Mouse (Mus musculus) kidney, adult 18-20 months (tissue): ENCODE data around the gene 0610030E20Rik.

Source experiments
- DNase-seq: peaks from one replicate; pipeline ENCODE4 v3.0.0; 2021

0610030E20Rik gene

DNA sequence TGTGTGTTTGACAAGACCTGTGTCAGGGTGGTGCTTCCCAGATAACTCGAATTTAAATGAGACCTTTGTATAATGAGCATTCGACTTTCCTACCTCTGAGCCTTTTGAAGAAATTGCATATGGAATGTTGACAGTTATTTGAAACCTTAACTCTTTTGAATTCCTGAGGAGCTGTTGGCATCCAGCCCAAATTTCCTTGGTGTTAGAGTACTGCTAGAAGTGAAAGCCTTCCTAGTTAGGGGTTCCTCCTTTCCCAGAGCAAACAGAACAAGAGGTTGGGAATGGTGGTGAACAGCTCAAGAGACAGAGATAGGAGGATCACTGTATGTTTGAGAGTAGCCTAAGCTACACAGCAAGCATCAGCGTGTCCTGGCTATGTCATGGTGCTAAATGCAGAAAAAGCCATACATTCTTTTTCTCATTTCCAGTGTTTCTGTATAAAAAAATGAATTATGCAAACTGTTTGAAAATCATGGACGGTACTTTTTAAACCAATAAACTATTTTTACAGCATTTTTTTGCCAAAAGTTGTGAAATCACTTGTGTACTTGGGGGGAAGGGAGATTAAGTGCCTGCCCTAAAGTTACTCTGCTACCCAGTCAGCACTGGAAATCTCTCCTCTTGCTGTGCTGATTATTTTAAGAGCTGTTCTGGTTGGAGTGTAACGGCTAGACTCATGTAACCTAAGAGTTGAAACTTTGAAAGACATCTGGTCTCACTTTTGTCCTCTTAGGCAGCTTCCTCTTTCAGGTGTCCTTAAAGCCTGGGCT lies 5.7 kb downstream of the 0610030E20Rik start:
- no peak for DNase-seq

DNA sequence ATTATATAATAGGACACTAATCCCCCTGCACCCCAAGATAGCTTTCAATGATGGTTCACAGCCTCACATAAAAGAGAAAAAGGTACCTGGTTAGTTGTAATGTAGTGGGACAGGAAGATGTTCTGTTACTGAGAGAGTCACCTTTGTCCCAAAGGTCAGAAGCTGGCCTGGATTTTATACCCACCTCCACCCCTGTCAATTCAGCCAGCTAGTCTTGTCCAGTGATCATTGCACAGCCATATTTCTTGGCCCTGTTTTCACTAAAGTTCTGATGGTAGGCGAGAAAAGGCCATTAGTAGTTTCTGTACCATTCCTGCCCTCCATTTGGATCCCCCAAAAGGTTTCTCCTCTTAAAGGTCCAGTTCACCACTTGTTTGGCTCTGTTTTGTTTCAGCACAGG lies 6.9 kb downstream of the 0610030E20Rik start:
- no peak for DNase-seq

DNA sequence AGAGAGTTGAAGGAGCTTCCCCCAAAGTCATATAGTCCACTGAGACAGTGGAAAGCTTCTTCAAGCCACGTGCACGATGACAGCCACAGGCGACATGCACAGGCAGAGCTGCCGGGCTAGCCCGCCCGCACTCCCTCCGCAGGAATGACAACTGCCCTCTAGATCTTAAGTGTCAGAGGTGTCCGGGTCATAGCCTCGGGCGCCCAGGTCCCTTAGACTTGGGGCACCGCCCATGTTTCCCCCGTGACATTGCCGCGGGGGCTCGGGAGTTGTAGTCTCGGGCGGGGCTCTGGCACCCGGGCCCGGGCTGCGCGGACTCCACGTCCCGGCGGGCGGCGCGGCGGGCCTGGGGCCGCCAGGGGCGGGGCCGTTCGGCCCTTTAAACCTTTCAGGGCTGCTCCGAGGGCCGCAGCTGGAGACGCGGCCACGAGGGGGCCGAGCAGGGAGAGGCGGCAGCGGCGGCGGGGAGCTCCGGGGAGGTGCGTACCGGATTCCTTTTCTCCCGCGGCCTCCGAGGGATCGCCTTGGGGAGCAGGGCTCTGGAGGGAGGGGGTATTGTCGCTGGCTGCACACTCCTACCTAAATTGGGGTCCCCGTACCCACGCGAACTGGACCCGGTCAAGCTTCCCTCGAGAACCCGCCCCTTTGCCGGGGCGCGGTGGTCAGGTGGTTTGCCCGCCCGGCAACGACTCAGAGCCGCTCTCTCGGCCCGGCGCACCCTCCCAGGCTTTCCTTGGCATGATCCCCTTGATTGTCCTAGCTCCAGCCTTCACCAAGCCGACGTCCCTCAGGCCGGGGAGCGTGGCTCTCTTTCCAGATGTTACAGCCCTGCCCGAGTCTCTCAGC lies 8.2 kb downstream of the 0610030E20Rik start, which contains the start of gene Tmem150a:
Gene Tmem150a, plus strand, starts transcription at position 382 of the 846 bp plus-strand sequence.
- peak; percentile 90 for DNase-seq

DNA sequence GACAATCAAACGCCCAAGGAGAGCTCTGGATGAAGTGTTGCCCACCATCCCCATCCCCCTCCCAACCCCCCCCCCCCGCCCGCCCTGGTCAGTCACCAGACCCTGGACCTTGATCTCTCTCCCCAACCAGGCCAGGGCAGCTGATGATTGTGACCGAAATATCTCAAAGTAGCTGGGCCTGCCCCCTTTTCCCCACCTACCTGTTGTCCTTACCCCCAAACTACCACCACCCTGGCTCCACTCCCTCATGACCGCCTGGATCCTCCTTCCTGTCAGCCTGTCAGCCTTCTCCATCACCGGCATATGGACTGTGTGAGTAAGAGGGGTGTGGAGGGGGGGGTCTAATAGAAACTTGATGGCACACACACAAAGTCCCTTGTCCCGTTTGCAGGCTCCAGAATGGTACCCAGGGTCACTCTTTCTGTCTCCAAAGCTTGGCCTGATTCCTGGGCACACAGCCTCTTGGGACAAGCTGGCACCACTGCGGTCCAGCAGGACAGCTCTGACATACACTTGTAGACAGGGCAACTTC lies 8.9 kb downstream of the 0610030E20Rik start:
- no peak for DNase-seq

DNA sequence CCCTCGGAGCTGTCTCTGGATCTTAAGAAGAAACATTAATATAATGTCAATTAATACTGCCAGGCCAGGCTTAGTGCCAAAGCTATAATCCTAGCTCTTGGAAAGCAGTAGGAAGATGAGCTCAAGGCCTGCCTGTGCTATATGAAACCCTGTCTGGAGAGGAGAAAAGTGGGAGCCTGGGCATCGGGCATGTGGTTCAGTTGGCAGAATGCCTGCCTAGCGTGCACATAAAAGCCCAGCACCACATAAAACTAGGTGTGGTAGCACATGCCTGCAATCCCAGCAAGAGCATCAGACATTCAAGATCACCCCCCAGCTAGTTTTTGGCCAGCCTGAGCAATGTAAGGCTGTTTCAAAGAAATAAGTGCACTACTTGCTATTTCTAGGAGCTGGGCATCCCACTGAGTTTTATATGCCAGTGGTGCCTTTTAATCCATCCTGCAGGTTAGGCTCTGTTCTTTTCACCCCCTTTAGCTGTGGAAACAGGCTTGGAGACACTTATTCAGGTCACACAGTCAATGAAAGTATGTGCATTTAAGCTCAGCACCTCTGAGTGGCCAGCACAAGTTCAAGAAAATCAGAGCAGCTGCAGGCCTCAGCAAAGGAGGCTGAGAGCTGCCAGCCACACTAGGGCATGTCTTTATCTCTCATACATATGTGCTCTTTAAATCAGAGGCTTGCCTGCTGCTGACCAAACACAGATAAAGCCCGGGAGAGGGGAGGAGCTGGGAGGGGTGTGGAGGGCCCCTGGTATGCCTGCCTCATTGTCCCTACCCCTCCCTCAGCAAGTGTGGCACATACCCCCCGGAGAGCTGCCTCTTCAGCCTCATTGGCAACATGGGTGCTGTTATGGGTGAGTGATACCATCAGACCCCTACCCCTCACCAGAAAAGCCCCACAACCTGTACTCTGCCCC lies 10.3 kb downstream of the 0610030E20Rik start:
- DNase-seq: no peak

DNA sequence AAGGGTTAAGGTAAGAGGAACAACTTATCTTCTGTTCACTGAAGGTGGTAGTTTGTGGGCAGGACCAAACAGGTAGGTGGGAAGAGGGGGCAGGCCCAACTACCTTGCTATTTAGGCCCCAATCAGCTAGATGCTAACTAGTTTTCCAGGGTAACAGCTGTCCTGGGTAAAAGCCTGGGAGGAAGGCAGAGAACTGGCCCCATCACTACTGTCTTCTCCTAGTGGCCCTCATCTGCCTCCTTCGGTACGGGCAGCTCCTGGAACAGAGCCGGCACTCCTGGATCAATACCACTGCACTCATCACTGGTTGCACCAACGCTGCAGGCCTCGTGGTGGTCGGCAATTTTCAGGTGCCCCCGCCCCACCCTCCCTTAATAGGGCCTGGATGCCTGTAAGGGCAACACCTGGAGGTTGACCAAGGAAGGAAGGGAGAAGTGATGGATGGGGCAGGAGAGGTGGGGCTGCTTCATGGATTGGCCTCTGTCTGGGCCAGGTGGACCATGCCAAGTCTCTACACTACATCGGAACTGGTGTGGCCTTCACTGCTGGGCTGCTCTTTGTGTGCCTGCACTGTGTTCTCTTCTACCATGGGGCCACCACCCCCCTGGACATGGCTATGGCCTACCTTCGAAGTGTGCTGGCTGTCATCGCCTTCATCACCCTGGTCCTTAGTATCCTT lies 11.1 kb downstream of the 0610030E20Rik start:
- no peak for DNase-seq

DNA sequence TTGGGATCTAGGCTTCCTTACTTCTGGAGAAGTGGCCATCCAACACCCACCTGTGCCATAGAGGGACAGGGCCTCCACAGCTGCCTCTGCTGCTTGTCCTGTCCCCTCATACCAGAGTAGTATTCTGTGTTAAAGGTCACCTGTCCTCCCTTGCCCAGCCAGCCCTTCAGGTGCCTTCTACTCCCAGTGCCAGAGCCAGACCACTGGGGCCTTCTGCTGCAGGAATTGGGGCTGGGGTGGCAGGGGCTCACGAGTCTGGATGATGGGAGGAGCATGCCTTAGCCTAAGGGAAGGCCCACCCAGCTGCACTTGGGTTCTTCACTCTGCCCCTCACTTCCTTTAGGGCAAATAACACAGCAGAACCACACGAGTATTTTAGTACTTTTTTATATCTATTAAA lies 12.2 kb downstream of the 0610030E20Rik start:
- DNase-seq: no peak

DNA sequence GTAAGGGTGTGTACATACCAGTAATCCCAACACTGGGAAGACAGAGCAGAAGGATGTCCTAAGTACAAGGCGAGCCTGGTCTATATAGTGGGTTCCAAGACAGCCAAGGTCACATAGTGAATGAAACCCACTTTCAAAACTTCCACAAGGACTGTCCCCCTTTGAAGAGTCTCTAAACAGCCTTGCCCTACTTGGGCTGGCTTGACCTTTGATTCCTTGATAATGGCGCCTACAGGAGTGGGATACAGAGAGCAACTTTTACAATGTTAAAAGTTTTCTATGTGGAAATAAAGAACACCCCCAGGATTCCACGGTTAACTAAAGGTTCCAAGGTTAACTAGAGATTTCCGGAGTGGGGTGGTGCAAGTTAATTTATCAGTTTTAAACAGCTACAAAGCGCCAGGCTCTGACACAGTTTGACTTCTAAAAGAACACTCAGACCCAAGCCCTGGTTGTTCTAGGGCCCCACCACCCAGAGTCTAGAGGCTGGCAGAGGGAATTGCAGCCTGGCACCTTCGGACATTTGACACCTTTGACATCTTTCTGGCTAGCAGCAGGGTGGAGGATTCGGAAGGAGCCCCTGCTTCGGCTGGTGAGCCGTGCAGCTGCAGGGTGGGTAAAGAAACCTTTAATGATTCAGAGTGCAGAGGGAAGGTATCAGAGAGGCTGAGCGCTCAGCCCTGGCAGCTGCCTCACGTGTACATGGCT lies 12.9 kb downstream of the 0610030E20Rik start:
- peak; percentile 56 for DNase-seq

DNA sequence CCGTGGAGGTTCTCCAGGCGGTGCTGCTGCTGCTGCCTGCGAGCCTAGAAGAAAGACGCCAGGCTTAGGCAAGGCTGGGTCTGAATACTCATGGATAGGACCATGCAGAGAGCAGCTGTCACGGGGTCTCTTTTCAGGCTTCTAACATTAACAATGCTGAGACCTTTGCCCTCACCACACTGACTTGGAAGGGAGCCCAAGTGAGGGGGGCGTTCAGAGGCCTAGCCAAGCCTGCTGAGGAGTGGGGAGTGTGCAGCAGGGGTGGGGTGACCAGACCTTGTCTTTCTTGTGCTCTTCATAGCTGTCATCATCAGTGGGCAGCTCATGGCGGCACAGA lies 13.4 kb downstream of the 0610030E20Rik start:
- peak; percentile 70 for DNase-seq

DNA sequence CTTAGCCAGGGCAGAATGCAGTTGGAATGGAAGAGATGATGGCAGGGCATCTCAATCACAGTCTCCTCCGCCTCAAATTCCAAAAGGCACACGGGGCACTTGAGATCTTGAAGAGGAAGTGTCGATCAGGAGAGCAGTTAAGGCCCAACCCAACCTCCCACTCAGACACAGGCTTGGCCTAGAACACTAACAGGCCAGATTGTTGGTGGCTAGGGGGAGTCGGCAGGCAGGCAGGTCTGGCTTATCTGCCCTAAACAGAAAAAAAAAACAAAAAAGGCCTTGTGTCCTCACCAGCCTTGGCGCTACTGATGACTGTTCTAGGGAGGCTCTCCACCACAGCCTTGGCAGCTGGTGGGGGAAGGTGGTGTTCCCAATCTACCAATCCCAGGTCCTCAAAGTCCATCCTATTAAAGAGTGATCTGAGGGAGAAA lies 14.0 kb downstream of the 0610030E20Rik start:
- DNase-seq: no peak

DNA sequence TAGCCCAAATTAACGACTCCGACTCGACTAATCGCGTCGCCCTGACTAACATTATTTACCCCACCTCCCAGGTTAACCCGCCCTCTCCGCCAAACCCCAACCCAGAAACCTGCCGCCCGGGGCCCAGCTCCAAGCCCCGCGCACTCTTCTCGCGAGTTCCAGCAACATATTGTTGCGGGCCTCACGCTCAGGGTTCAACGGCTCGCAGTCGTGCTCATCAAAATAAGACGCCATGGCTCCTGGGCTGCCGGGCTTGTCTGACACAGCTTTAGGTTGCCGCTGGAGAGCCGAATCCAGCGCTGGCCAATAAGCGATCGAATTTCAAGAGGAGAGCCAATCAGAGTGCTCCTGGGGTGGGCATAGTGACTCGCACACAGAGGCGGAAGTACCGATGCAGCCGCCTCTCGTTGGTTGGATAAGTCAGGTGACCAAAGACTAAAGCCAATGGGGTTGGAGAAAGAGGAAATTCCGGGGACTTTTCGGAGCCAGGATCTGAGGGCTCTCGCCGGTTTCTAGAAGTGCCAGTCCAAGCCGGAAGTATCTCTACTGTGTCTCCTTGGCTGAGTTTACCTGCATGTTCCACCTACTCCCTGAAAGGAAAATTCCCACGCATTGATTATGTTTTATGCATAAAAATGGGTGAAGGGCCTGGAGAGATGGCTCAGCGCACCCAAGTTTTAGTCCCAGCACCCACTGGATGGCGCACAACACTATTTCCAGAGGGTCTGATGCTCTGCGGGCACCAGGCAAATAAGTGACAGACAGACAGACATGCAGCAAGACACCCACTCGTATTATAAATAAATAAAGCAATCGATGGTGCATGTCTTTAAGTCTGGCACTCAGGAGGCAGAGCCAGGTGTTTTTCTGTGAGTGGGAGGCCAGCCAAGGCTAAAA lies 15.3 kb downstream of the 0610030E20Rik start:
- peak; percentile 94 for DNase-seq

DNA sequence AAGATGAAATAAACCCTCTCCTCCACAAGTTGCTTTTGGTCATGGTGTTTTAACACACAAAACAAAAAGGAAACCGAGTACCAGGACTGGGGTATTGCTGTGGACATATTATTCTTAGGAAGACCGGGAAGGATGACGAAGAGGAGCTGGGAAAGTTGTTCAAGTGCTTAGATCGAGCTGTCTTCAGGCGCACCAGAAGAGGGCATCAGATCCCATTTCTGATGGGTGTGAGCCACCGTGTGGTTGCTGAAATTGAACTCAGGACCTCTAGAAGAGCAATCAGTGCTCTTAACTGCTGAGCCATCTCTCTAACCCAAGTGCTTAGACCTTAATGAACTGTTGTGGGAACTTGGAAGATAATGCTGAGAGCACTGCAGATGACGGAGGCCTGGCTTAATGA lies 16.9 kb downstream of the 0610030E20Rik start:
- no peak for DNase-seq

DNA sequence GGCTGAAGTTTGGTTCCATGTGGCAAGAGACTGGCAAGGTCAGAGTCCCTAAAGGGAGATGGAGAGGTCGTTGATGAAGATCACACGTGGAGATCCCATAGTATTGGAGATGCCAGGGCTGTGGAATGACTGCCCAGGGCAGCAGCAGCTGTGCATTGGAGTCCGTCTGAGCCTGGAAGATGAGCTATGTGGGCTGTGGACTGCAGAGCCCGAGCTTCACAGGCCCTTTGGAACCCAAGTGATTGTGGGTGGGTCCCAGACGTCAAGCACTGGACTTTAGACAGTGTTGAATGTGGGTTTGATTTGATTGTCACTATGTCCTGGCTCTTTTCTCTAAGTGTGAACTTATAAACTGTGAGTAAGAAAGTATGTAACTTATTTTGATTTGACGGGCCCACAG lies 17.9 kb downstream of the 0610030E20Rik start:
- no peak for DNase-seq

DNA sequence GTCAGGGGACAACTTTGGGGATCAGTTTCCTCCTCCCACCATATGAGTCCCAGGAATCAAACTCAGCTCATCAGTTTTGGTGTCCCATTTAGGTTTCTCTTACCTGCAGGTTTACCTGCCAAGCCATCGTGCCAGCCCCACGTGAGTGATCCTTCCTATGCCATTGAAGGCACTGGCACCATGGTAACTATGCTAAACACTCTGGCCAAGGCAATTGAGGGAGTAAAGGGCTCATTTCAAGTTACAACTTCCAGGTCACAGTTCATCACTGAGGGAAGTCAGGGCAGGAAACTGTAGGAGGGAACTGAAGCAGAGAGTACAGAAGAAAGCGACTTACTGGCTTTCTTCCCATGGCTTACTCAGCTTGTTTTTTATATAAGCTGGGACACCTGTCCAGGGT lies 19.2 kb downstream of the 0610030E20Rik start:
- no peak for DNase-seq

DNA sequence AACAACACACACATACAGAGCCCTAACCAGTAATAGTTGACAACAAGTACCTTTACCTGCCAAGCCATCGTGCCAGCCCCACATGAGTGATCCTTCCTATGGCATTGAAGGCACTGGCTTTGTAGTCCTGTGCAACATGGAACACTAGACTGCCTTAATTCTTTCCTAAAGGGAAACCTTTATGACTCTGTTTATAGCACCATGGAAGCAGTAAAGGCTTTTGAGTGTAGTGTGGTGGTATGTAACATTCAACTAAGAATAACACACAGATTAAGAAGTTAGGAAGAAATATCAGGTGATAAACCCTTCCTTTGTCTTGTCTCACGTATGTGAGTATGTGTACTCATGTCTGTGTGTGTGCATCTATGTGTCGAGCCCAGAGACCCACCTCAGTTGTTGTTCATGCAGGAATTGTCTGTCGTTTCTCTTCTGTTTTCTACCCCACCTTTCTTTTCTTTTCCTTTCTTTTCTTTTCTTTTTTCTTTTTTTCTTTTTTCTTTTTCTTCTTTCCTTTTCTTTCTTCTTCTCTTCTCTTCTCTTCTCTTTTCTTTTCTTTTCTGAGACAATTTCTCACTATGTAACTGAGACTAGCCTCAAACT lies 19.8 kb downstream of the 0610030E20Rik start, which contains the start of gene Rnf181:
Gene Rnf181, minus strand, starts transcription at position 113 of the 600 bp plus-strand sequence.
- DNase-seq: no peak

DNA sequence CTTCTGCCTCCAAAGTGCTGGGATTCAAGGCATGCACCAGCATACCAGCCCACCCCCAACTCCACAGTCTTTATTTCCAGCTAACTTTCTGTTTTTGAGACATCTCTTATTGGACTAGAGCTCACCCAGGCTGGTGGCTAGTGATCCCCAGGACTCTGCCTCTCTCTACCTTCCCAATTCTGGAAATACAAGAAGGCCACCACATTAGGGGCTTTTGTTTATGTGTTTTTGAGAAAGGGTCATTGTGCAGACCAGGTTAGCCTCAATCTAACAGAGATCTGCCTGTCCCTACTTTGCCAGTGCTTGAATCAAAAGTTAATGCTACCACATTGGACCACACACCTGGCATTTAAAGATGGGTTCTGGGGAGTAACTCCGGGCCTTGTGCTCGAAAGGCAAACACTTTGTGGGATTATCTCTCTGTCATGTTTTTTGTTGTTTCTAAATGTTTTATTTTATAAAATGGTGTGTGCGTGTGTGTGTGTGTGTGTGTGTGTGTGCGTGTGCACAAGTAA lies 20.4 kb downstream of the 0610030E20Rik start:
- DNase-seq: no peak

DNA sequence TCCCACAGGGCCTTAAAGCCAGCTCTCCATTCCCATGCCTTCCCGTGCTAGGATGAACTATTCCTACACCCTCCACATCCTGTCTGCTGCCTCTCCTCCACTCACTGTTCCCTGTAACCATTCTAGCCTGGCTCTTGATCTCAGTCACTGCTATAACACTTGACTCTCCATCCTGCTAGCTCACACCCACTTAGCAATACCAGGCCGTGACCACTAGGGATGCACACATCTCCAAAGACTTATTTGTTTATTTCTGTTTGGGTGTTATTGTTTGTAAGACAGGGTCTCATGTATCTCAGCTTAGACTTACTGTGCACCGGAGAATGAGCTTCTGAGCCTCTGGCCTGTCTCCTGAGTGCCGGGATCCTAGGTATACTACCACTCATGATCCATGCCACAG lies 22.4 kb downstream of the 0610030E20Rik start:
- DNase-seq: no peak

DNA sequence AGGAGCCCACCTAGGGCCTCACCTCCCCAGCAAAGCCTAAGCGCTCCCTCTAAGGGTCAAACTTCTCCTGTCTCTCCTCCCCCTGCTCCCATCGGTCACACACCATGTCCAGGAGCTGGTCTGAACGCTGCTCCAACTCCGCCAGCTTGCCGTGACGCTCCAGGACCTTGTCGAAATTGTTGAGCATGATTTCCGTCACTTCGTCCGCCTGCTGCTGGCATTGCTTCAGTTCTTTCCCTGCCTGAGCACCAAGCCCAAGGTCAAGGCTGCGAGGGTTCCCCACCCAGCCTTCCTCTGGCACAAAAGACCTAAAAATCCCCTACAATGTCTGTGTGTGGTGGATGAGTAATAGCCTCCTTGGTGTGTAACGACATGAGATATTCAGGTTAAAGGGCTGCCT lies 23.0 kb downstream of the 0610030E20Rik start:
- no peak for DNase-seq

DNA sequence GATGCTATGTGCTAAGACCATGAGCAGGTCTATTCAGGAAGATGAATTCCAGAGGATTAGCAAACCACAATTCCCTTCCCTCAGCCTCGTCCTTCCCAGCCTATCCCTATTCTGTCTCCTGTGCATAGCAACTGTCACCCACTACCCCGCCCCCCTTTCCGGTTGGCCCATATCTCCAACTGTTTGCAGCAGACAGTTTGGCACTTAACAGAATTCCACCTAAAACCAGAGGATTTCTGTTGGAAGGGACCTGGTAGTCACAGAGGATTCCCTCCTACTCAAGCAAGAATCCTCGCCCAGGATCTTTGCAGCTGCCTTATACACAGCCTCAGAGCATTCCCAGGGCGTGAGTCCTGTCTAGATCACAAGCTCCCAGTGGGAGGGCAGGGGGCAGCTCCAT lies 24.0 kb downstream of the 0610030E20Rik start:
- DNase-seq: no peak

DNA sequence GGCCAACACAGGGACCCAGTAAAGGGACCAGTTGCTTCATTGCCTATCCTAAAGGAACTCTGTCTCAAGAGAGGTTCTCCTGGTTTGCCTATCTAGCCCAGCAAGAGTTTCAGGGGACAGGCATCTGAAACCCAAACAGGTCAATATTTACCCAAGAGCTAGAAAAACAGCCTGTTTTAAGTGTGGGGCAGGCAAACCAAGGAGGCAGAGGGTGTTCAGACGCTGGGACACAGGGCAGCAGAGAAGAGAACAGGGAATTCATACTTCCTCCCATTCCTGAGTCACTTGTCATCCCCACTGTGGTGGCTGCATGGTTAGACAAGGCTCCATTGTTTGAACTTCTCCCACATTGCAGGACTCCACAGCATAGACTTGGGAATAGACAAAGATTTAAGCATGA lies 24.5 kb downstream of the 0610030E20Rik start:
- DNase-seq: no peak
